Mouse (Mus musculus): ENCODE data around the gene Sdf2l1. TPM values are rescaled to one million over a fixed set of nuclear protein-coding genes. Genes with fewer than 3 reads are reported as not detected.
"Not testable (repeated sequence)": the region's sequence is repeated elsewhere in the genome, so short reads cannot be mapped to it uniquely, and the experiment has no call there.

Sdf2l1 gene
- polyA plus RNA-seq (2014; fragmentation: Nextera tagmentation; extraction: Ambion mirVana): 39.2 and 45.3 TPM in 2 replicates

DNA sequence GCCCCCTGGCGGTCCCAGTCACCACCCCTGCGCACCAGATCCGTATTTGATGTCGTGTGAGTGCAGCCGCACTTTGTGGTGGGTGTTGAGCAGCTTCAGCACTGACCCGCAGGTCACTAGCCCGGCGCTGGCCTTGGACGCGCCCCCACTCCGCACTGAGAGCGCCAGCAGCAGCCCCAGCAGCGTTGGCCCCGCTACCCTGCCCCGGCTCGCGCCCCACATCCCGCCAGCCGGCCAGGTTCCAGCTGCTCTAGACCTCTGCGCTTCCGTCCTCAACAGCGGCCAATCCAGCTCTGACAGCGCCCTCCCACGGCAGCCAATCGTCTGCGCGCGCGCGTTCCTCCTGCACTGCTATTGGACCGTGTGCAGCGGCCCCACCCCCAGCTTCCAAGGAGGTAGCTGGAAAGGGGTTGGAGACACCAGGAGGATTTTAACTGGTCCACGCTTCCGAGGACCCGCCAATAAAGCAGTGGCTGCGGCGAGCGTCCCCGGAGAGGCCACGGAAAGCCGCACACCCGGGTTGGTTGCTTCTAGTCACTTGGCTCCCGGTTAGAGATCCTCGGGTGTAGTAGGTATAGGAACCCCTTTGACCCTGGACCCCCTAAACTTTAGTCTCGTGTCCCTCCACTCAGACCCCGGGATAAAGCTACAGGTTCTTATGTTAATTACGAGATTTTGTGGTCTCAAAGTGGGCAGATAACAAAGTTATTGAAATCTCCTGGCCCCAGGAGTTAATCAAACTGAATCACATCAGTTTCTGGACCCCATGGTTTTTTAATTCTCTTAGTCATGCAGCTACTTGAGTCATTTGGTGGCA lies at the start of gene Sdf2l1:
Gene Sdf2l1, minus strand, starts transcription at position 295 of the 817 bp plus-strand sequence.
- H3K4me2 ChIP-seq (replicated peaks; ENCODE audit: low read depth, low read length): peak within 1 kb of the TSS; percentile 98
- WGBS: under 1% methylated on average over 47 of the region's 47 CpGs
- peak; percentile 97 for ATAC-seq (ENCODE audit: insufficient number of reproducible peaks, insufficient read depth, low FRiP score, low read depth)
- H3K4me3 ChIP-seq (ENCODE audit: low read depth, low read length): peak within 1 kb of the TSS; percentile 67
- peak within 1 kb of the TSS; percentile 51; the same call in 1 of the 2 replicates for H3K9ac ChIP-seq (replicated peaks; ENCODE audit: low read depth, low read length)
- no peaks in the 10 kb centered on the region for H3K9me3 ChIP-seq (ENCODE audit: control insufficient read depth, low read depth, low read length)
- no peaks in the 10 kb centered on the region for H3K27me3 ChIP-seq (ENCODE audit: control insufficient read depth, insufficient read depth, low read length)
- 0 out of 2 replicates have a peak, but pooled peaks cover 3% of the 10 kb centered on the region for H3K4me1 ChIP-seq (ENCODE audit: control insufficient read depth, insufficient read depth, low read length)
- H3K27ac ChIP-seq (ENCODE audit: low read length): no peak within 1 kb of the TSS; the same call in 1 of the 2 replicates
- H3K36me3 ChIP-seq (ENCODE audit: control insufficient read depth, insufficient read depth, low read length): no peaks in the 10 kb centered on the region

DNA sequence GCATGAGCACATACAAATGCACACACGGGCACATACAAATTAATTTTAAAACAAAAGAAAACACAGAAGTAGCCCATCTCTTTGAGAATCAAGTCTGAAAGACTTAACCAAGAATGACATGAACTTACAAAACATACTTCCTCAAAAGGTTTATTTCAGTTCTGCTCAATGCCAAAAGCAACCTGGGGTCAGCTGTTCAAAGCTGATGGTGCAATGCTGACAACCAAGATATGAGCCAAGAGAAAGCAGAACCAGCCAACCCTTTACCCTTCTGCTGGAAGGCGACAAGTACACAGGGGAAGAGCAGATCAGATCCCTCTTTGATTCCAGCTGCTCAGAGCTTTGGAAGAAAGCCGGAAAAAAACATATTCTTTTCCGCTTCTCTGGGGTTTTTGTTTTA lies 49.2 kb upstream of the Sdf2l1 start:
- no peak overlapping the region for H3K4me2 ChIP-seq (replicated peaks; ENCODE audit: low read depth, low read length)
- H3K4me1 ChIP-seq (ENCODE audit: control insufficient read depth, insufficient read depth, low read length): no peaks in the 10 kb centered on the region
- no peak overlapping the region for H3K27ac ChIP-seq (ENCODE audit: low read length)
- H3K36me3 ChIP-seq (ENCODE audit: control insufficient read depth, insufficient read depth, low read length): peaks cover 4% of the 10 kb centered on the region; the same call in 1 of the 2 replicates
- no peak for ATAC-seq (ENCODE audit: insufficient number of reproducible peaks, insufficient read depth, low FRiP score, low read depth)
- 84% methylated on average over 4 of the region's 4 CpGs for WGBS
- no peak overlapping the region for H3K9ac ChIP-seq (replicated peaks; ENCODE audit: low read depth, low read length)
- no peaks in the 10 kb centered on the region for H3K9me3 ChIP-seq (ENCODE audit: control insufficient read depth, low read depth, low read length)
- no peaks in the 10 kb centered on the region for H3K27me3 ChIP-seq (ENCODE audit: control insufficient read depth, insufficient read depth, low read length)
- H3K4me3 ChIP-seq (ENCODE audit: low read depth, low read length): no peak overlapping the region

DNA sequence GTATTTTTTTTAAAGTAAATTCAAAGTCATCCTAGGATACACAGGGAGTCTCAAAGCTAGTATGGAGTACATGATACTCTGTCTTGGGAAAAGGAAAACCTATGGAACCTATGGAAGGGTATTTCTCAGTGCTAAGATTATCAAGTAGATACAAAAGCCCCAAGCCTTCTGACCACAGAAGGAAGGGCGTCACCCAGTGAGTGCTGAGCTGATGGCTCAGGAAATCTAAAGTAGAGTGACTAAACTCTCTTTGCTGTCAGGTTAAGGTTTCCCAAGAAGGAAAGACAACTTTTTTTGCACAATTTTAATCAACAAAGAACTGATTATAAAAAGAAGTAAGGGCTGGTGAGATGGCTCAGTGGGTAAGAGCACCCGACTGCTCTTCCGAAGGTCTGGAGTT lies 47.5 kb upstream of the Sdf2l1 start:
- peaks cover 12% of the 10 kb centered on the region for H3K36me3 ChIP-seq (ENCODE audit: control insufficient read depth, insufficient read depth, low read length)
- 96% methylated on average over 3 of the region's 3 CpGs for WGBS
- no peak overlapping the region for H3K27ac ChIP-seq (ENCODE audit: low read length)

DNA sequence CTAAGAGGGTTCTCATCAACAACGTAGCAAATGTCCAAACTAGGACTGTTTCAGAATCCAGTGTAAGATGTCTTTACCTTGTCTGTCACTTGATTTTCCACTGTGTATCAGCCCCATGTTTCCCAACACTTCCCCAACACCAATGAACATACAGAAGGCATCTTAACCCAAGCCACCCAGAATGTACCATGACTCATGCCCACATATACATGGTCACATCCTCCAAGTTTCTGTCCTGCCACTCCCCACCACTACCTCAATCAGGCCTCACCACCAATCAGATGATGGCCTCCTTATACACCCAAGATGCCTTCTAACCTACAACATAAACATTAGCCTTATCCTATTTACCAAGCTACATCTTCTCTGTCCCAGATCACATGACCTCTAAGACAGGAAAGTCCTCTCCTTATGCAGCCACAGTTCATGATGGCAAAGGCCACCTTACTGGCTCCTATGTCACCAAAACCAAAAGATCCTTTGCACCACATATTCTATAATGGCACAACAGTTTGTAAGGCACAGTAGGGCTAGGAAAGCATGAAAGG lies 45.5 kb upstream of the Sdf2l1 start:
- peaks cover 28% of the 10 kb centered on the region for H3K36me3 ChIP-seq (ENCODE audit: control insufficient read depth, insufficient read depth, low read length)
- H3K4me1 ChIP-seq (ENCODE audit: control insufficient read depth, insufficient read depth, low read length): no peaks in the 10 kb centered on the region
- H3K27ac ChIP-seq (ENCODE audit: low read length): no peak overlapping the region
- H3K27me3 ChIP-seq (ENCODE audit: control insufficient read depth, insufficient read depth, low read length): no peaks in the 10 kb centered on the region
- H3K9ac ChIP-seq (replicated peaks; ENCODE audit: low read depth, low read length): no peak overlapping the region
- 100% methylated on average over 1 of the region's 1 CpGs for WGBS
- no peak for ATAC-seq (ENCODE audit: insufficient number of reproducible peaks, insufficient read depth, low FRiP score, low read depth)
- no peaks in the 10 kb centered on the region for H3K9me3 ChIP-seq (ENCODE audit: control insufficient read depth, low read depth, low read length)
- H3K4me3 ChIP-seq (ENCODE audit: low read depth, low read length): no peak overlapping the region
- H3K4me2 ChIP-seq (replicated peaks; ENCODE audit: low read depth, low read length): no peak overlapping the region

More for the DNA sequence above, 47.5 kb upstream of the Sdf2l1 start:
- H3K4me1 ChIP-seq (ENCODE audit: control insufficient read depth, insufficient read depth, low read length): no peaks in the 10 kb centered on the region
- ATAC-seq (ENCODE audit: insufficient number of reproducible peaks, insufficient read depth, low FRiP score, low read depth): no peak
- H3K9me3 ChIP-seq (ENCODE audit: control insufficient read depth, low read depth, low read length): no peaks in the 10 kb centered on the region
- no peak overlapping the region for H3K4me2 ChIP-seq (replicated peaks; ENCODE audit: low read depth, low read length)
- no peaks in the 10 kb centered on the region for H3K27me3 ChIP-seq (ENCODE audit: control insufficient read depth, insufficient read depth, low read length)
- no peak overlapping the region for H3K4me3 ChIP-seq (ENCODE audit: low read depth, low read length)
- no peak overlapping the region for H3K9ac ChIP-seq (replicated peaks; ENCODE audit: low read depth, low read length)

DNA sequence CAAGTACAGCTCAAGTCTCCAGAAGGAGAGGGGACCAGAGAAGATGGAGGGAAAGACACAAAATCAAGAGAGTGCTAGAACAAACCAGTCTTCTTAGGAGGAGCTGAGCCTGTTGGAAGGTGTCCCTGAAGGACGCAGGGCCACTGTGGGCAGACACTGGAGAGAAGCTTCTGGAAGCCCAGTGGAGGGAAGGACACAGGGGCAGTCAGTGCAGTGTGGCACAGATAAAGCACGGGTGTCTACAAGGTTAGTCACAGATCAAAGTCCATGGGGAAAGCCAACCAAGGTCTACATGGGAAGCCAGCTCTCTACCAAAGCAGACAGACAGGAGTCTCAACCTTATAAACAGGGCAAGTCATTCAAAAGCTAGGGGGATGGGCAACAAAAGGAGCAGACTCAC lies 43.6 kb upstream of the Sdf2l1 start:
- Histone ChIP-seq H3K36me3 (ENCODE audit: control insufficient read depth, insufficient read depth, low read length) (peaks cover 36% of the 10 kb centered on the region), H3K4me1 (ENCODE audit: control insufficient read depth, insufficient read depth, low read length) (no peaks in the 10 kb centered on the region), H3K4me3 (ENCODE audit: low read depth, low read length) (no peak overlapping the region), H3K9me3 (ENCODE audit: control insufficient read depth, low read depth, low read length) (no peaks in the 10 kb centered on the region), H3K9ac (replicated peaks; ENCODE audit: low read depth, low read length) (no peak overlapping the region), H3K27ac (ENCODE audit: low read length) (no peak overlapping the region), H3K4me2 (replicated peaks; ENCODE audit: low read depth, low read length) (no peak overlapping the region), H3K27me3 (ENCODE audit: control insufficient read depth, insufficient read depth, low read length) (no peaks in the 10 kb centered on the region)
- WGBS: 79% methylated on average over 2 of the region's 2 CpGs
- ATAC-seq (ENCODE audit: insufficient number of reproducible peaks, insufficient read depth, low FRiP score, low read depth): no peak

DNA sequence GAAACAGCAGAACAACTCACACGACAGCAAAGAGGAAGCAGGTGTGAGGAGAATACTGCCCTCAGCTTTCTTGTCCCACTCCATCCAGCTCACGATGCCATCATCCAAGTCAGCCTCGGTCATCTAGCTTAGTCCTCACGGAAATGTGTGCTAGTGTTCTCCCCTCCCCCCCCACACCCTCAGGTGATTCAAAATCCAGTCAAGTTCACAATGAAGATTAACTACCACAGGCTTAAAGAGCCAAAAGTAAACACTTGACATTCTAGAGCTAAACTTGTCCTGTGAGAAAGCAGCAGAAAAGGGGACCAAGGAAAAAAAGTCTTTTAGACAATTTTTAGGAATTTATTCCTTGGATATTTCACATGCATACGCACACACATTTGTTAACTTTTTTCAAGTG lies 35.9 kb upstream of the Sdf2l1 start:
- Histone ChIP-seq H3K27me3 (ENCODE audit: control insufficient read depth, insufficient read depth, low read length) (no peaks in the 10 kb centered on the region), H3K36me3 (ENCODE audit: control insufficient read depth, insufficient read depth, low read length) (peaks cover 33% of the 10 kb centered on the region; the same call in 1 of the 2 replicates), H3K27ac (ENCODE audit: low read length) (no peak overlapping the region), H3K4me1 (ENCODE audit: control insufficient read depth, insufficient read depth, low read length) (no peaks in the 10 kb centered on the region), H3K4me3 (ENCODE audit: low read depth, low read length) (no peak overlapping the region), H3K9ac (replicated peaks; ENCODE audit: low read depth, low read length) (no peak overlapping the region), H3K9me3 (ENCODE audit: control insufficient read depth, low read depth, low read length) (no peaks in the 10 kb centered on the region), H3K4me2 (replicated peaks; ENCODE audit: low read depth, low read length) (no peak overlapping the region)
- 73% methylated on average over 5 of the region's 5 CpGs for WGBS
- ATAC-seq (ENCODE audit: insufficient number of reproducible peaks, insufficient read depth, low FRiP score, low read depth): no peak

DNA sequence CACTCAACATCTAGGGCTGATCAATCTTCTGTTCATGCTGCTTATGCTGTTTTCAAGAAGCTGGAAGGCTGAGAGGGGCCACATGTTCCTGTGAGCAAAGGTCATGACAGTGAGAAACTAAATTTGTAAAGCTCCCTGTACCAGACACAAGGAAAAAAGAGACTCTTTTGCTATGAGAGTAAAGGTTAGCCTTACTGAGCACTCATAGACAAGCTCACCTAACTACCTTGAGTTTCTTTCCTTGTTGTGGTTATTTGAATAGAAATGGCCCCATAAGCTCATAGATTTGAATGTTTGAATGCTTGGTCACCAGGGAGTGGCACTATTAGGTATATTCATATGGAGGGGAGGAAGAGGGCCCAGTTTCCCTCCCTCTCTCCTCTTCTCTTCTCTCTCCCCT lies 35.0 kb upstream of the Sdf2l1 start:
- H3K4me1 ChIP-seq (ENCODE audit: control insufficient read depth, insufficient read depth, low read length): no peaks in the 10 kb centered on the region
- no peak overlapping the region for H3K4me2 ChIP-seq (replicated peaks; ENCODE audit: low read depth, low read length)
- no peak overlapping the region for H3K27ac ChIP-seq (ENCODE audit: low read length)
- H3K9me3 ChIP-seq (ENCODE audit: control insufficient read depth, low read depth, low read length): no peaks in the 10 kb centered on the region
- H3K27me3 ChIP-seq (ENCODE audit: control insufficient read depth, insufficient read depth, low read length): no peaks in the 10 kb centered on the region
- no peak overlapping the region for H3K4me3 ChIP-seq (ENCODE audit: low read depth, low read length)
- H3K9ac ChIP-seq (replicated peaks; ENCODE audit: low read depth, low read length): no peak overlapping the region
- H3K36me3 ChIP-seq (ENCODE audit: control insufficient read depth, insufficient read depth, low read length): peaks cover 24% of the 10 kb centered on the region; the same call in 1 of the 2 replicates
- ATAC-seq (ENCODE audit: insufficient number of reproducible peaks, insufficient read depth, low FRiP score, low read depth): no peak

DNA sequence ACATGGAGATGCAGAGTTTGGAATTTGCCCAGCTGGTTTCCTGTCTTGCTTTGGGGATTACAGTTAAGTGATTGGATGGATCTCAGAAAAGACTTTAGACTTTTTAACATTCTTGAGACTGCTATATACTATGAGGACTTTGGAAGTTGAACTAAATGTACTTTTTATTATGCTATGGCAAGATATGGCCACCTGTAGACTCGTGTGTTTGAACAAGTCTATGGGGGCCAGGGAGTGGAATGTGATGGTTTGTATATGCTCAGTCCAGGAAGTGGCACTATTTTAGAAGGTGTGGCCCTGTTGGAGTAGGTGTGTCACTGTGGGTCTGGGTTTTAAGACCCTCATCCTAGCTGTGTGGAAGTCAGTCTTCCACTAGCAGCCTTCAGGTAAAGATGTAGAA lies 33.3 kb upstream of the Sdf2l1 start:
- not testable (repeated sequence) for ATAC-seq (ENCODE audit: insufficient number of reproducible peaks, insufficient read depth, low FRiP score, low read depth); H3K27ac ChIP-seq (ENCODE audit: low read length)
- H3K36me3 ChIP-seq (ENCODE audit: control insufficient read depth, insufficient read depth, low read length): peaks cover 22% of the 10 kb centered on the region; the same call in 1 of the 2 replicates

More for the DNA sequence above, 33.3 kb upstream of the Sdf2l1 start:
- not testable (repeated sequence) for H3K9me3 ChIP-seq (ENCODE audit: control insufficient read depth, low read depth, low read length); H3K9ac ChIP-seq (replicated peaks; ENCODE audit: low read depth, low read length); H3K4me1 ChIP-seq (ENCODE audit: control insufficient read depth, insufficient read depth, low read length); H3K27me3 ChIP-seq (ENCODE audit: control insufficient read depth, insufficient read depth, low read length); H3K4me2 ChIP-seq (replicated peaks; ENCODE audit: low read depth, low read length); H3K4me3 ChIP-seq (ENCODE audit: low read depth, low read length)
- 77% methylated on average over 1 of the region's 1 CpGs for WGBS
